Mouse (Mus musculus) stomach, embryonic 14.5 days (tissue): Measurements from ENCODE around the gene Tspan5. TPM values are rescaled to one million over a fixed set of nuclear protein-coding genes. Genes with fewer than 3 reads are reported as not detected.

Source experiments
- ATAC-seq: fragments of 200-750 bp; cut with Nextera tagmentation; 2 replicates; pipeline ENCODE4 v1.8.0; 2017; ENCODE audit warnings: low read depth, moderate TSS enrichment; ENCODE audit not compliant: insufficient number of reproducible peaks, insufficient read depth, low FRiP score
- H3K27ac ChIP-seq: fragments of 300-500 bp; sonication (generic); 2 replicates; pipeline ENCODE4 v1.5.1; 2014; ENCODE audit warnings: mild to moderate bottlenecking, low read length, moderate library complexity, mixed read lengths
- H3K27me3 ChIP-seq: fragments of 300-500 bp; sonication (generic); 2 replicates; pipeline ENCODE4 v1.6.1; 2014; ENCODE audit warnings: low read length, control low read depth, mixed read lengths; ENCODE audit not compliant: control insufficient read depth, insufficient read depth
- H3K36me3 ChIP-seq: fragments of 300-500 bp; sonication (generic); 2 replicates; pipeline ENCODE4 v1.6.1; 2014; ENCODE audit warnings: mild to moderate bottlenecking, control low read depth, low read length, moderate library complexity, mixed read lengths; ENCODE audit not compliant: control insufficient read depth, insufficient read depth
- H3K4me1 ChIP-seq: fragments of 300-500 bp; sonication (generic); 2 replicates; pipeline ENCODE4 v1.6.1; 2014; ENCODE audit warnings: low read length, control low read depth, mixed read lengths; ENCODE audit not compliant: control insufficient read depth, insufficient read depth
- H3K4me2 ChIP-seq: fragments of 300-500 bp; sonication (generic); replicated peaks from 2 replicates; pipeline ENCODE4 v1.6.1; 2014; ENCODE audit warnings: low read depth, low read length, control low read depth
- H3K4me3 ChIP-seq: fragments of 300-500 bp; sonication (generic); 2 replicates; pipeline ENCODE4 v1.5.1; 2014; ENCODE audit warnings: low read depth, low read length, control low read depth
- H3K9ac ChIP-seq: fragments of 300-500 bp; sonication (generic); replicated peaks from 2 replicates; pipeline ENCODE4 v1.6.1; 2014; ENCODE audit warnings: low read depth, mild to moderate bottlenecking, control low read depth, low read length, moderate library complexity, mixed read lengths
- H3K9me3 ChIP-seq: fragments of 300-500 bp; sonication (generic); 2 replicates; pipeline ENCODE4 v1.6.1; 2016; ENCODE audit warnings: low read depth, low read length, control low read depth; ENCODE audit not compliant: control insufficient read depth
- WGBS: fragments of 180-500 bp; shearing (Covaris S2); extraction: QIAGEN DNeasy Blood & Tissue Kit; methylation state at CpG from one replicate; pipeline ENCODE4 v1.1.7; 2014; 5-methylcytosine and 5-hydroxymethylcytosine counted together
- polyA plus RNA-seq: library from polyadenylated mRNA; unstranded; fragments of >200 nt; fragmentation: Nextera tagmentation; extraction: Ambion mirVana; gene quantifications from 2 replicates; pipeline ENCODE4 v1.2.1, GENCODE M21; 2014

Gene Tspan5
- polyA plus RNA-seq, 1 experiment from 2014 or later = 34.3 TPM

GRCm38 (mm10) chr3:138801661-138802060 lies 59.7 kb downstream of the Tspan5 start:
- no peak overlapping the region for H3K4me3 ChIP-seq
- H3K27ac ChIP-seq = no peak overlapping the region
- ATAC-seq = no peak
- 77% methylated on average over 6 of the region's 6 CpGs for WGBS
- H3K9ac ChIP-seq = no peak overlapping the region
- no peaks in the 10 kb centered on the region for H3K9me3 ChIP-seq
- no peaks in the 10 kb centered on the region for H3K36me3 ChIP-seq
- H3K4me2 ChIP-seq = no peak overlapping the region
- H3K27me3 ChIP-seq = no peaks in the 10 kb centered on the region
- H3K4me1 ChIP-seq = peaks cover 12% of the 10 kb centered on the region

GRCm38 (mm10) chr3:138802722-138803443 lies 60.9 kb downstream of the Tspan5 start:
- no peaks in the 10 kb centered on the region for H3K36me3 ChIP-seq
- 64% methylated on average over 21 of the region's 21 CpGs for WGBS
- H3K4me3 ChIP-seq = no peak overlapping the region
- no peaks in the 10 kb centered on the region for H3K9me3 ChIP-seq
- no peak for ATAC-seq
- no peak overlapping the region for H3K27ac ChIP-seq
- H3K27me3 ChIP-seq = no peaks in the 10 kb centered on the region
- H3K9ac ChIP-seq = no peak overlapping the region
- peaks cover 12% of the 10 kb centered on the region for H3K4me1 ChIP-seq
- H3K4me2 ChIP-seq = no peak overlapping the region

- no peak overlapping the region for H3K9ac ChIP-seq
- H3K4me3 ChIP-seq = no peak overlapping the region
- H3K4me1 ChIP-seq = peaks cover 12% of the 10 kb centered on the region
- H3K4me2 ChIP-seq = no peak overlapping the region
- no peaks in the 10 kb centered on the region for H3K9me3 ChIP-seq
- no peak for ATAC-seq
- no peaks in the 10 kb centered on the region for H3K27me3 ChIP-seq
- no peak overlapping the region for H3K27ac ChIP-seq
- WGBS = 78% methylated on average over 11 of the region's 11 CpGs
- no peaks in the 10 kb centered on the region for H3K36me3 ChIP-seq
These were observed 61.6 kb downstream of the Tspan5 start for GRCm38 (mm10) chr3:138803444-138804085.

GRCm38 (mm10) chr3:138804104-138805048 lies 62.4 kb downstream of the Tspan5 start:
- no peaks in the 10 kb centered on the region for H3K27me3 ChIP-seq
- no peak overlapping the region for H3K4me2 ChIP-seq
- H3K27ac ChIP-seq = no peak overlapping the region
- H3K9ac ChIP-seq = no peak overlapping the region
- peaks cover 12% of the 10 kb centered on the region for H3K4me1 ChIP-seq
- no peak overlapping the region for H3K4me3 ChIP-seq
- no peaks in the 10 kb centered on the region for H3K9me3 ChIP-seq
- WGBS = 82% methylated on average over 11 of the region's 11 CpGs
- no peak for ATAC-seq
- no peaks in the 10 kb centered on the region for H3K36me3 ChIP-seq

GRCm38 (mm10) chr3:138807795-138808194 lies 65.8 kb downstream of the Tspan5 start:
- no peak overlapping the region for H3K4me2 ChIP-seq
- no peak for ATAC-seq
- H3K36me3 ChIP-seq = no peaks in the 10 kb centered on the region
- 0 out of 2 replicates have a peak, but pooled peaks cover 4% of the 10 kb centered on the region for H3K4me1 ChIP-seq
- H3K27me3 ChIP-seq = no peaks in the 10 kb centered on the region
- 79% methylated on average over 4 of the region's 4 CpGs for WGBS
- H3K4me3 ChIP-seq = no peak overlapping the region
- H3K9me3 ChIP-seq = no peaks in the 10 kb centered on the region
- no peak overlapping the region for H3K27ac ChIP-seq
- no peak overlapping the region for H3K9ac ChIP-seq

GRCm38 (mm10) chr3:138809509-138809908 lies 67.5 kb downstream of the Tspan5 start:
- 0 out of 2 replicates have a peak, but pooled peaks cover 4% of the 10 kb centered on the region for H3K4me1 ChIP-seq
- no peak overlapping the region for H3K9ac ChIP-seq
- no peak overlapping the region for H3K27ac ChIP-seq
- 89% methylated on average over 8 of the region's 8 CpGs for WGBS
- H3K4me3 ChIP-seq = no peak overlapping the region
- H3K36me3 ChIP-seq = no peaks in the 10 kb centered on the region
- H3K27me3 ChIP-seq = no peaks in the 10 kb centered on the region
- ATAC-seq = no peak
- no peak overlapping the region for H3K4me2 ChIP-seq
- H3K9me3 ChIP-seq = no peaks in the 10 kb centered on the region

GRCm38 (mm10) chr3:138812565-138812964 lies 70.6 kb downstream of the Tspan5 start:
- Histone ChIP-seq H3K27ac (no peak overlapping the region), H3K9me3 (no peaks in the 10 kb centered on the region), H3K27me3 (no peaks in the 10 kb centered on the region), H3K4me3 (no peak overlapping the region), H3K4me1 (0 out of 2 replicates have a peak, but pooled peaks cover 4% of the 10 kb centered on the region), H3K9ac (no peak overlapping the region), H3K36me3 (no peaks in the 10 kb centered on the region), H3K4me2 (no peak overlapping the region)
- no peak for ATAC-seq
- whole genome bisulfite sequencing = 51% methylated on average over 3 of the region's 3 CpGs

GRCm38 (mm10) chr3:138813139-138813810 lies 71.3 kb downstream of the Tspan5 start:
- 0 out of 2 replicates have a peak, but pooled peaks have one; percentile 8 for ATAC-seq
- no peaks in the 10 kb centered on the region for H3K9me3 ChIP-seq
- no peak overlapping the region for H3K9ac ChIP-seq
- 0 out of 2 replicates have a peak, but pooled peaks cover 4% of the 10 kb centered on the region for H3K4me1 ChIP-seq
- H3K4me3 ChIP-seq = no peak overlapping the region
- H3K27me3 ChIP-seq = no peaks in the 10 kb centered on the region
- H3K27ac ChIP-seq = no peak overlapping the region
- H3K4me2 ChIP-seq = no peak overlapping the region
- no peaks in the 10 kb centered on the region for H3K36me3 ChIP-seq
- WGBS = 77% methylated on average over 13 of the region's 13 CpGs
